Mouse (Mus musculus) bone marrow, adult 2 months (tissue): Measurements from ENCODE around the gene Spdef. TPM values are rescaled to one million over a fixed set of nuclear protein-coding genes. Genes with fewer than 3 reads are reported as not detected.

ENCODE experiments used
- H3K27ac ChIP-seq: fragments of 200-500 bp; 2 replicates; pipeline ENCODE4 v1.5.1; 2012; ENCODE audit warnings: low read depth, mild to moderate bottlenecking, control low read depth, inconsistent platforms, low read length; ENCODE audit not compliant: control insufficient read depth, poor library complexity, insufficient read depth
- H3K4me1 ChIP-seq: fragments of 200-500 bp; 2 replicates; pipeline ENCODE4 v1.6.1; 2011; ENCODE audit warnings: low read length; ENCODE audit not compliant: control insufficient read depth, insufficient read depth
- H3K4me3 ChIP-seq: fragments of 200-500 bp; replicated peaks from 2 replicates; pipeline ENCODE3; 2011; ENCODE audit warnings: mild to moderate bottlenecking, low read depth, low read length, control low read depth; ENCODE audit not compliant: control insufficient read depth
- CTCF ChIP-seq: fragments of 200-500 bp; IDR thresholded peaks from 2 replicates; pipeline ENCODE4 v1.5.1; 2011; ENCODE audit warnings: low read length, control low read depth; ENCODE audit not compliant: control insufficient read depth, insufficient read depth
- POLR2A ChIP-seq: fragments of 200-500 bp; IDR thresholded peaks from 2 replicates; pipeline ENCODE4 v1.6.1; 2011; ENCODE audit warnings: low read depth, mild to moderate bottlenecking, control low read depth, low read length, borderline replicate concordance; ENCODE audit not compliant: control insufficient read depth
- WGBS: fragments of 180-500 bp; shearing (Covaris S2); methylation state at CpG from one replicate; pipeline ENCODE4 v1.1.7; 2018; 5-methylcytosine and 5-hydroxymethylcytosine counted together
- polyA plus RNA-seq: library from polyadenylated mRNA; stranded (reverse); fragments of >200 nt; gene quantifications from 2 replicates; pipeline ENCODE4 v1.2.4, GENCODE M21; 2011; ENCODE audit warnings: low replicate concordance; ENCODE audit not compliant: missing spikeins, insufficient read depth, insufficient read length

The Spdef gene
- polyA plus RNA-seq, 1 experiment: not detected

DNA sequence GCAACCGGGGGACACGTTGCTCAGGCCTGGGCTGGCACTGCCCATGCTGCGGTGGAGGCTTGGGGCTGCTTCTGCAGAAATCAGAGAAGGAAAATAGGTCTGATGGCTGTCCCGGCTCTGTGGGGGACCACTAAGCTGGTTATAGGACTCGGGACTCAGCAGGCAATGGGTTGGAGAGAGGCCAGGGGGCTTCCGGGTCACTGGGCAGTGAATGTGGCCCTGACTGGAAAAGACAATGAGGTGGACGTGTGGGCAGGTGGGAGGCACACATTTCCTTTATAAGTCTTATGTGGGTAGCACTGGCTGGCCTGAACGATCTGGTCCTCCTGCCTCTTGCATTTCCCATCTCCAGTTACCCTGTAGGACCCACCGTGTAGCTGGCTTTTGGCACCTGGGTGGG lies 8.4 kb downstream of the Spdef start:
- Histone ChIP-seq H3K4me3 (no peak overlapping the region), H3K27ac (no peak overlapping the region), H3K4me1 (peaks cover 1% of the 10 kb centered on the region; the same call in 1 of the 2 replicates)
- WGBS: 76% methylated on average over 9 of the region's 9 CpGs
- TF ChIP-seq CTCF (no peak), POLR2A (no peak)

DNA sequence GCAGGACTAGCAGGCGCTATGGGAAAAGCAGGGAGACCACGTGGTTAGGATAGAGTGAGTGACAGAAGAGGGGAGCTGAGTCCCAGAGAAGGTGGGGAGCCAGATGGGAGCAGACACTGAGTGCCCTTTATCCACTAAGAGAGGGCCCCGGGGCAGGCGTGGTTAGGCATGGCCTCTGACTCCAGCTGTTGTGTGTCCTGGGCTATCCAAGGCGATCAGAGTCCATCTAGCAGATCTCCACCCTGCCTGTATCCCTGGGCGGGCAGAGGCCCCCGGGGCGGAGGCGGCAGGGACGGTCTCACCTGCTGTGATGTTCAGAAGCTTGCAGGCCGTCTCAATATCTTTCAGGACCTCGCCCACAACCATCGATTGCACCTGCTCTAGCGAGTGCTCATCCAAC lies 9.1 kb downstream of the Spdef start:
- TF ChIP-seq CTCF (no peak), POLR2A (no peak)
- no peaks in the 10 kb centered on the region for H3K4me1 ChIP-seq
- WGBS: 78% methylated on average over 14 of the region's 14 CpGs
- H3K4me3 ChIP-seq: no peak overlapping the region
- no peak overlapping the region for H3K27ac ChIP-seq

DNA sequence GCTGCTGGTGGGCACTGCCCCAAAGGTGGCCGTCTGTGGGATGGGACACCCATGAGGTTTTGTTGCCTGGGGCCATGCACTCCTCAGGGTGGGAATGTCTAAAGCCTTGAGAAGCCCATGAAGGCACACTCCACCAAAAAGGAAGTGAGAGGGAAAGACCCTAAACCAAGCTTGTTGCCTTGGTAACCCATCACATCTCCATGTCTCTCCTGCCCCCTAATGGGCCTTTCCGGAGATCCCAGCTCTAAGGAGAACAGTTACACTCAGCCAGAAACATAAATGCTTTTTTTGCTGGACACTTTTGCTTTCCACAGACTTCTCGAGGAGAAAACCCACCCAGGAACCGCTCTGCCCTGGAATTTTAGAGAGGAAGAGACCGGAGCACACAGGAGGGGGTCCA lies 10.5 kb downstream of the Spdef start:
- no peak overlapping the region for H3K4me3 ChIP-seq
- WGBS: 59% methylated on average over 5 of the region's 5 CpGs
- no peak overlapping the region for H3K27ac ChIP-seq
- H3K4me1 ChIP-seq: no peaks in the 10 kb centered on the region
- no peak for TF ChIP-seq CTCF
- TF ChIP-seq POLR2A: no peak

DNA sequence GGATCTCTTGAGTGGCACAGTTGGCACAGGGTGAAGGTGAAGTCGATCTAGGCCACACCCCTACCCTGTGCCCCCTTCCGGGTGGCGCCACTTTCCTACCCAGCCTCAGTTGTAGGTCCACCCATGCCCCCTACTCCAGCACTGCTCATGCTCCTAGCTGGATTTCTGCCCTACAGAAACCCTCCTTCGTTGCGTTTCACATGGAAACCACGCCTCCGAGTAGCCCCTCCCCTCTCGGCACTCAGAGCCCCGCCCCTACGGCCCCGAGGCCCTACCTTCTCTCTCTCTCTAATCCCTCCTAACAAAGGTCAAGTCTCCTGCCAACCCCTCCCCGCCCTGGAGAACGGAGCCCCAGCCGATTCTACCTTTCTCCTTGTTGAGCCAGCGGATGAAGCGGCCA lies 12.0 kb downstream of the Spdef start:
- Histone ChIP-seq H3K4me3 (no peak overlapping the region), H3K4me1 (no peaks in the 10 kb centered on the region), H3K27ac (no peak overlapping the region)
- TF ChIP-seq POLR2A: no peak
- TF ChIP-seq CTCF: no peak
- 16% methylated on average over 16 of the region's 16 CpGs for WGBS

DNA sequence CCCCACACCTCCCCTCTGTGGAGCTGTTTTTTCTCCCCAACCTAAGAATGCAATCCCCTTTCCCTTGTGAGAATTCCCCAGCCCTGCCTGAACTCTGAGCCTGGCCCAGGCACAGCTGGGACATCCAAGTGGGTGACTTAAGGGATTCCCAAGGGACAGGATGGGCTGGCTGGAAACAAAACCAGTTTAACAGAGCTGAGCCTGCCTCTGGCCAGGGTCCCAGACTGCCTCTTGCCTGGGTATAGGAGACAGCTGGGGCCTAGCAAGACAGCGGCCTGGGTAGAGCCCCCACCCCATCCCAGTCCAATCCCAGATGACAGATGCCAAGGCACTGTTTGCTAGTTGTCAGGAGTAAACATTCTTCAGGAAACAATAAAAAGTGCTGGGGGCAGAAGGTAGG lies 15.9 kb downstream of the Spdef start:
- TF ChIP-seq POLR2A (no peak), CTCF (no peak)
- 76% methylated on average over 1 of the region's 1 CpGs for WGBS
- H3K4me3 ChIP-seq: no peak overlapping the region
- H3K4me1 ChIP-seq: no peaks in the 10 kb centered on the region
- no peak overlapping the region for H3K27ac ChIP-seq

DNA sequence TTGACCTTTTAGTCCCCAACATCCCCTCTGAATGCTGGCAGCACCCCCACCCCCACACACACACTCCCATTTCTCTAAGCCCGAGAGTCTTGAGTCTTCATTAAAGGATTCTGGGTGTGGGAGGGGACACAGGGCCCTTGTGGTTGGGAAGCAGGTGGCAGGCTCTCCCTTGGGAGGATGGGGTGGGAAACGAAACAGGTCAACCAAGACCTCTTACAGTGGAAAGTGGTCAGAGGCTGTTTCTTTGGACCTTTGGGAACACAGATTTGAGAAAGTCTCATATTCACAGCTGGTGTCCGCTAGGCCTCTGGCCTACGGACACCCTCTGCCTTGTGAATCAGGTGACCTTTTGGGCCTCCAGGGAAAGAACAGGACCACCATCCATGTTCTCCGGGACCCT lies 19.1 kb downstream of the Spdef start:
- Histone ChIP-seq H3K4me3 (no peak overlapping the region), H3K27ac (no peak overlapping the region), H3K4me1 (no peaks in the 10 kb centered on the region)
- WGBS: 62% methylated on average over 5 of the region's 5 CpGs
- TF ChIP-seq POLR2A: no peak
- no peak for TF ChIP-seq CTCF

DNA sequence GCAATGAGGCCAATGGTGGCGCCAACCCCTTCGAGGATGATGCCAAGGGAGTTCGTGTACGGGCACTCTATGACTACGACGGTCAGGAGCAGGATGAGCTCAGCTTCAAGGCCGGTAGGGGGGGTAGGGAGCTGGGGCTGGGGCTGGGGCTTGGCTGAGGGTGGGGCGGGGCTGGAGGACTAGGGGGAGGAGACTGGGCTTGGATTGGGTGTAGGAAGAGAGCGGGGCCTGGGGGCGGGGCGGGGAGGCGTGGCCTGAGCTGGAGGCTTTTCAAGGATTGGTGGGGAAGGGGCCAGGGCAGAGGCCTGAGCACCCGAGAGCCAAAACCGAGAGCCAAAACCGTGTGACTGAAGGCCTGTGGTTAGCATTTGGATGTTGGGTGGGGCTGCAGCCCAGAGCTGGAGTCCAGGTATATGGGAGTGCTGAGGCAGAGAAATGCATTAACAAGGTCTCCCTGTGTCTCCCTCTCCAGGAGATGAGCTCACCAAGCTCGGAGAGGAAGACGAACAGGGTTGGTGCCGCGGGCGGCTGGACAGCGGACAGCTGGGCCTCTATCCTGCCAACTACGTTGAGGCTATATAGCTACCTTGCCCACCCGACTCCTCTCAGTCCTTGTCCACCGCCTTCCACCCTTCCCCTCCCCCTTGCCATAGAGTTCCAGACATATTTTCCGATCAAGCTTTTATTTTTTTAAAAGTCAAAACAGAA lies 20.6 kb downstream of the Spdef start:
- no peak overlapping the region for H3K4me3 ChIP-seq
- TF ChIP-seq POLR2A (no peak), CTCF (no peak)
- 11% methylated on average over 23 of the region's 25 CpGs for WGBS

DNA sequence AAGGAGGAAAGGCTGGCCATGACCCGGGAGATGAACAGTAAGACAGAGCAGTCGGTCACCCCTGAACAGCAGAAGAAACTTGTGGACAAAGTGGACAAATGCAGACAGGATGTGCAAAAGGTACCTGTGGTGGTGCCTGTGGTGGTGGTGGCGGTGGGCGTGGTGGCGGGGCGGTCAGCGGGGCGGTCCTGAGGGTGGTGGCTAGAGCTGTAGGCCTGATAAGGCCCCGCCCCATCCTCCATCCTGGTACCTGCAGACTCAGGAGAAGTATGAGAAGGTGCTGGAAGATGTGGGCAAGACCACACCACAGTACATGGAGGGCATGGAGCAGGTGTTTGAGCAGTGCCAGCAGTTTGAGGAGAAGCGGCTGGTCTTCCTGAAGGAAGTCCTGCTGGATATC lies 23.1 kb downstream of the Spdef start:
- Histone ChIP-seq H3K27ac (no peak overlapping the region), H3K4me1 (no peaks in the 10 kb centered on the region), H3K4me3 (no peak overlapping the region)
- 83% methylated on average over 10 of the region's 10 CpGs for WGBS
- TF ChIP-seq CTCF: no peak
- TF ChIP-seq POLR2A: no peak

More for the DNA sequence above, 20.6 kb downstream of the Spdef start:
- H3K4me1 ChIP-seq: no peaks in the 10 kb centered on the region
- no peak overlapping the region for H3K27ac ChIP-seq
